Mouse (Mus musculus): ENCODE measurements around the gene Xbp1. TPM values are rescaled to one million over a fixed set of nuclear protein-coding genes. Genes with fewer than 3 reads are reported as not detected.

The Xbp1 gene
- polyA plus RNA-seq, 1 experiment from 2014 or later = 133 TPM

DNA sequence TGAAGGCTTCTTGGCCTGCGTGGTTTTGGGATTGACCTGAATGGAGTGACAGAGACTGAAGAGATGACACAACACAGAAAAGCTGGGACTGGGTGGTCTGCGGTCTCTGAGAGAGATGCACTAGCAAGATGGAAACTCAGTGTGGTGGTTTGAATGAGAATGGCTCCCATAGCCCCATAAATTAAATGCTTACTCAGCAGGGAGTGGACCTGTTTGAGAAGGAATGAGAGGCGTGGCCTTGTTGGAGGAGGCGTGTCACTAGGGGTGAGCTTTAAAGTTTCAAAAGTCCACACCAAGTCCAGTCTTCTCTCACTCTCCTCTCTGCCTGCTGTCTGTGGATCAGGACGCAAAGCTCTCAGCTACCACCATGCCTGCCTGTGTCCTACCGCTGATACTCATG is 47.2 kb downstream of the Xbp1 start:
- 98% methylated on average over 6 of the region's 6 CpGs for WGBS
- Histone ChIP-seq H3K4me1 (ENCODE audit: control insufficient read depth, insufficient read depth, low read length) (peaks cover 5% of the 10 kb centered on the region), H3K4me3 (ENCODE audit: low read depth, low read length) (no peak overlapping the region), H3K36me3 (ENCODE audit: control insufficient read depth, insufficient read depth, low read length) (no peaks in the 10 kb centered on the region), H3K27me3 (ENCODE audit: control insufficient read depth, insufficient read depth, low read length) (no peaks in the 10 kb centered on the region), H3K9ac (ENCODE audit: low read length) (no peak overlapping the region), H3K4me2 (no peak overlapping the region), H3K27ac (ENCODE audit: low read depth, low read length) (no peak overlapping the region), H3K9me3 (ENCODE audit: control insufficient read depth, low read length) (no peaks in the 10 kb centered on the region)
- ATAC-seq (ENCODE audit: low FRiP score) (no peak), DNase-seq (ENCODE audit: low spot score, missing footprints) (no peak)

DNA sequence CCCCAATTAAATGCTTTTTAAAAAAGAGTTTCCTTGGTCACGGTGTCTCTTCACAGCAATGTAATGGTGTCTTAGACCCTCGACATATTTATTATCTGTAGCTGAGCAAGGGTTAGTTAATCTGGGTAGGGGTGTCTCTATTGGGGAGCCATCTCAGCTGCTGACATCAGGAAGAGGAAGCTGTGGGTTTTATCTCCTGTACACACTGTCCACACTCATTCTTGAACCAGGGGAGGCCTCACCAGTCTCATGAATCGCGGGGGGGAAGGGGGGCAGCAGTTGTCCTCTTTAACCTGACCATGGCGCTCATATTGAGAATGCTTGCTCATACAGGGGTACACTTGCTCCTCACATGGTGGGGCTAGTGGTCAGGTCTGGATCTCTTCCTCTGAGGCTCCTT is 47.6 kb downstream of the Xbp1 start:
- Histone ChIP-seq H3K4me1 (ENCODE audit: control insufficient read depth, insufficient read depth, low read length) (peaks cover under 1% of the 10 kb centered on the region), H3K9ac (ENCODE audit: low read length) (no peak overlapping the region), H3K4me3 (ENCODE audit: low read depth, low read length) (no peak overlapping the region), H3K4me2 (no peak overlapping the region), H3K36me3 (ENCODE audit: control insufficient read depth, insufficient read depth, low read length) (no peaks in the 10 kb centered on the region), H3K27me3 (ENCODE audit: control insufficient read depth, insufficient read depth, low read length) (no peaks in the 10 kb centered on the region), H3K27ac (ENCODE audit: low read depth, low read length) (no peak overlapping the region), H3K9me3 (ENCODE audit: control insufficient read depth, low read length) (no peaks in the 10 kb centered on the region)
- DNase-seq (ENCODE audit: low spot score, missing footprints) (no peak), ATAC-seq (ENCODE audit: low FRiP score) (no peak)
- 92% methylated on average over 5 of the region's 5 CpGs for WGBS

DNA sequence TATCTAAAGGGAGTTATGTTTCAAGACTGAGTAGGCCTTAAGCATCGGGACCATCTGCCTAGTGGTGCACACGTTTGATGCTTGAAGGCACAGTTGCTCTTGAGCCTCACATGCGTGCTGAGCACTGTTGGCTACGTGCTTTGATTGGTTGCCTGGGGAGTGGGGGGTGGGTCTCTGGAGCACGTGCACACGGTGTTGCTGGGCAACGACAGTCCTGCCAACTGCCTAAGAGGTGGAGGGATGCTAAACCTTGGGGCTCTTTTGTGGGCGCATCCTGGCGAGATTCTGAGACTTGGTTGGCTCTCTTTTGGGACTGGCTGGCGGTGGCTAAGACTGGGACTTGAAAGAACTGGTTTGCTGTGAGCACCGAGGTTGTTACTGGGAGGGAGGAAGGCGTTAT is 49.0 kb downstream of the Xbp1 start, which contains the start of gene Ankrd36:
Gene Ankrd36, plus strand, starts transcription at position 211 of the 400 bp plus-strand sequence.
- H3K4me2 ChIP-seq = no peak within 1 kb of the TSS
- H3K4me1 ChIP-seq (ENCODE audit: control insufficient read depth, insufficient read depth, low read length) = no peaks in the 10 kb centered on the region
- H3K4me3 ChIP-seq (ENCODE audit: low read depth, low read length) = no peak within 1 kb of the TSS
- H3K9ac ChIP-seq (ENCODE audit: low read length) = no peak within 1 kb of the TSS
- no peaks in the 10 kb centered on the region for H3K27me3 ChIP-seq (ENCODE audit: control insufficient read depth, insufficient read depth, low read length)
- H3K9me3 ChIP-seq (ENCODE audit: control insufficient read depth, low read length) = no peaks in the 10 kb centered on the region
- DNase-seq (ENCODE audit: low spot score, missing footprints) (no peak), ATAC-seq (ENCODE audit: low FRiP score) (no peak)
- H3K36me3 ChIP-seq (ENCODE audit: control insufficient read depth, insufficient read depth, low read length) = no peaks in the 10 kb centered on the region
- 82% methylated on average over 12 of the region's 12 CpGs for WGBS
- no peak within 1 kb of the TSS for H3K27ac ChIP-seq (ENCODE audit: low read depth, low read length)

DNA sequence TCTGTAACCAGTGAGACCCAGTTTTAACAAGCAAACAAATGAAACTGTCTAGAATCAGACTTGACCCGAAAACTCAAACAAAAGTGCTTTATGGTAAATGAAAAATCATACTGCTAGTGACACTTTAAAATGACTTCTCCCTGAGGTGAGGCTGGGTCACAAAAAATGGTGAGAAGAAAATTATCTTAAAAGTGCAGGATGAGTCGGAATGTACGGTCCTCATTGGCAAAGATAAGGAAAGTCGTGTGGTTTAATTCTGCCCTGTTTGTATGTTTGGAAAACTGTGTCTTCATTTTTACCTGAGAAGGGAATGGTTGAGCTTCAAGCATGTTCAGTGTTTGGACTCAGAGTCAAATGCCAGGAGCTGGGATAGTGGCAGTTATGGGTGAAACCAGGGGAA is 51.4 kb downstream of the Xbp1 start:
- Histone ChIP-seq H3K9me3 (ENCODE audit: control insufficient read depth, low read length) (no peaks in the 10 kb centered on the region), H3K27ac (ENCODE audit: low read depth, low read length) (no peak overlapping the region), H3K4me2 (no peak overlapping the region), H3K4me3 (ENCODE audit: low read depth, low read length) (no peak overlapping the region), H3K36me3 (ENCODE audit: control insufficient read depth, insufficient read depth, low read length) (no peaks in the 10 kb centered on the region), H3K9ac (ENCODE audit: low read length) (no peak overlapping the region), H3K4me1 (ENCODE audit: control insufficient read depth, insufficient read depth, low read length) (no peaks in the 10 kb centered on the region), H3K27me3 (ENCODE audit: control insufficient read depth, insufficient read depth, low read length) (no peaks in the 10 kb centered on the region)
- DNase-seq (ENCODE audit: low spot score, missing footprints) (no peak), ATAC-seq (ENCODE audit: low FRiP score) (no peak)
- 90% methylated on average over 4 of the region's 4 CpGs for WGBS

- no peak overlapping the region for H3K4me3 ChIP-seq (ENCODE audit: low read depth, low read length)
- H3K27me3 ChIP-seq (ENCODE audit: control insufficient read depth, insufficient read depth, low read length) = no peaks in the 10 kb centered on the region
- H3K9me3 ChIP-seq (ENCODE audit: control insufficient read depth, low read length) = no peaks in the 10 kb centered on the region
- 77% methylated on average over 2 of the region's 2 CpGs for WGBS
- H3K27ac ChIP-seq (ENCODE audit: low read depth, low read length) = no peak overlapping the region
- ATAC-seq (ENCODE audit: low FRiP score) = no peak
- H3K9ac ChIP-seq (ENCODE audit: low read length) = no peak overlapping the region
- no peaks in the 10 kb centered on the region; the same call in 1 of the 2 replicates for H3K4me1 ChIP-seq (ENCODE audit: control insufficient read depth, insufficient read depth, low read length)
- no peak overlapping the region for H3K4me2 ChIP-seq
- DNase-seq (ENCODE audit: low spot score, missing footprints) = no peak
- H3K36me3 ChIP-seq (ENCODE audit: control insufficient read depth, insufficient read depth, low read length) = no peaks in the 10 kb centered on the region
These were observed 53.4 kb downstream of the Xbp1 start for GRCm38 (mm10) chr11:5573821-5574220.

DNA sequence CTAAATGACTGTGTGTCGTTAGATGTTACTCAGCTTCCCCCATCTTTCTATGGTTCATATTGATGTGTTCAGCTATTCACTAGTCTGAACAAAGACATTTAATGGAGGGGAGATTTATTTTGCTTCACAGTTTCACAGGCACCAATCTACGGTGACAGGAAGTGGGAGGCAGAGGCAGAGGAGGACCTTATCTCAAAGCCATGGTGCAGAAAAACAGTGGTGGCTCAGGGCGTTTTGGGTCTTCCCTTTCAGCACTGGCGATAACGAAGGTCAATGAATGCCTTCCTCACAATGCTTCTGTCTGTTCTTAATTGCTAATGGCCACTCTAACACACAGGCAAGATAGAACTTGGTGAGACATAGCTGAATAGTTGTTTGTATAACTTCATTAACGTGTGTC is 54.6 kb downstream of the Xbp1 start:
- 86% methylated on average over 6 of the region's 6 CpGs for WGBS

More for the DNA sequence above, 54.6 kb downstream of the Xbp1 start:
- Histone ChIP-seq H3K27me3 (ENCODE audit: control insufficient read depth, insufficient read depth, low read length) (no peaks in the 10 kb centered on the region), H3K36me3 (ENCODE audit: control insufficient read depth, insufficient read depth, low read length) (no peaks in the 10 kb centered on the region), H3K4me3 (ENCODE audit: low read depth, low read length) (no peak overlapping the region), H3K4me2 (no peak overlapping the region), H3K9me3 (ENCODE audit: control insufficient read depth, low read length) (no peaks in the 10 kb centered on the region), H3K27ac (ENCODE audit: low read depth, low read length) (no peak overlapping the region), H3K4me1 (ENCODE audit: control insufficient read depth, insufficient read depth, low read length) (no peaks in the 10 kb centered on the region; the same call in 1 of the 2 replicates), H3K9ac (ENCODE audit: low read length) (no peak overlapping the region)
- DNase-seq (ENCODE audit: low spot score, missing footprints) (no peak), ATAC-seq (ENCODE audit: low FRiP score) (no peak)

Other genes with a start within 250 kb of the Xbp1 start
- 10.4 and 10.8 TPM in 2 replicates for gene Znrf3, start 75.8 kb upstream of the Xbp1 start, polyA plus RNA-seq (2014; fragmentation: Nextera tagmentation; extraction: Ambion mirVana)
- 26.2 and 27.4 TPM in 2 replicates for gene Ccdc117, start 21.5 kb downstream of the Xbp1 start, polyA plus RNA-seq (2014; fragmentation: Nextera tagmentation; extraction: Ambion mirVana)
- gene Ankrd36, start 49.0 kb downstream of the Xbp1 start, polyA plus RNA-seq (2014; fragmentation: Nextera tagmentation; extraction: Ambion mirVana) = not detected in 2 replicates
- 161 and 164 TPM in 2 replicates for gene Mrps24, start 195.0 kb downstream of the Xbp1 start, polyA plus RNA-seq (2014; fragmentation: Nextera tagmentation; extraction: Ambion mirVana)
- 9.9 and 11.7 TPM in 2 replicates for gene Urgcp, start 241.7 kb downstream of the Xbp1 start, polyA plus RNA-seq (2014; fragmentation: Nextera tagmentation; extraction: Ambion mirVana)